Mouse (Mus musculus): ENCODE data around the gene Col4a3. TPM values are rescaled to one million over a fixed set of nuclear protein-coding genes. Genes with fewer than 3 reads are reported as not detected.

Gene Col4a3
- total RNA-seq, 2 experiments from 2014 or later = 3.3 to 3.7 TPM

- DNase-seq (ENCODE audit: low spot score) = no peak
- intact Hi-C loops (cut with DNase I) = no loop called here
Observed at GRCm38 (mm10) chr1:82603198-82603950, 16.7 kb downstream of the Col4a3 start.

GRCm38 (mm10) chr1:82605347-82605746 lies 18.6 kb downstream of the Col4a3 start:
- no peak for DNase-seq (ENCODE audit: low spot score)
- intact Hi-C loops (cut with DNase I) = no loop called here

DNA sequence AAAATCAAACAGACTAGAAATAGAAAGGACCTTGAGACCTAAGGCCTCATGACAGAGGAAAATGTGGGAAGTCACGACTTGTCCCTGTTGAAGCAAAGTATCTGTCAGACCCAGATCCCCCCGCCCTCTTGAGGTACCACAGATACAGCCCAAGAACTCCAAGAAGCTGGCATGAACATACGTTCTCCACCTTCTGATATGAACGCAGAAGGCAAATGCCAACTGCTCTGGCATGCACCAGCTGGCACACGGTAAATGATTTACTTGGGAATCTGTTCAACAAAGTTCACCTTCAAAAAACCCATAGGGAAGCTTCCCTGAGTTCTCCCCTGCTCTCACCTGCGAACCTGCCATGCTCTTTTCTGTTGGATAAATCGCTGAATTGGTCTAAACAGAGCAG lies 19.1 kb downstream of the Col4a3 start:
- DNase-seq (ENCODE audit: low spot score) = no peak
- intact Hi-C loops (cut with DNase I) = no loop called here

DNA sequence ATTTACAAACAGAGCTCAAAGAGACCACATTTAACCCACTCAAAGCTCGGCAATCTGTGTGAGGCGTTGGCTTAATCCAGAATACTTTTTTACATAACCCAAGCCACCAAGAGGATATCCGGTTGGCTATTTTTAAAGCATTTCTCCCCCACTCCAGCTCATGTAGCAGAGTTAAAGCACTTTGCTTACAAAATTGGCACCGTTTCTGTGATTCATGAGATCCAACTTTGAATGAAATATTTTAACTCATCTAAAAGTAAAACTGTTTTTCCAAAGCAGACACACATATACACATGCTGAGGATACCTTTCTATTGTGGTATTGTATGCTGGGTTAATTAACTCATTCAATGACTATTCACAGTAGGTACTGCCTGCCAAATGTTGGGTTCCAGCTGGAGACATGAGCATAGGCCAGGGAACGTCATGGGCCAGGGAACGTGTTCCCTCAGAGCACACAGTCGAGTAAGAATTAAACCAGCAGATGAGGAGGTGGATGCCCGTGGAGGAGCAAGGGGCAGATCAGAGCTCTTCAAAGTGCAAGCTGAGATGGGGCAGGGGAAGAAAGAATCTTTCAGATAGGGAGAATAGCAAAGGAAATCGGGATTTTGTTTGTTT lies 22.0 kb downstream of the Col4a3 start:
- DNase-seq (ENCODE audit: low spot score) = no peak
- intact Hi-C loops (cut with DNase I) = no loop called here

GRCm38 (mm10) chr1:82612061-82612660 lies 25.4 kb downstream of the Col4a3 start:
- intact Hi-C loops (cut with DNase I) = no loop called here
- no peak for DNase-seq (ENCODE audit: low spot score)

GRCm38 (mm10) chr1:82618001-82618400 lies 31.3 kb downstream of the Col4a3 start:
- no peak for DNase-seq (ENCODE audit: low spot score)

GRCm38 (mm10) chr1:82618592-82618991 lies 31.9 kb downstream of the Col4a3 start:
- DNase-seq (ENCODE audit: low spot score) = no peak
- intact Hi-C loops (cut with DNase I) = no loop called here

More at GRCm38 (mm10) chr1:82618001-82618400, 31.3 kb downstream of the Col4a3 start:
- intact Hi-C loops (cut with DNase I) = no loop called here

DNA sequence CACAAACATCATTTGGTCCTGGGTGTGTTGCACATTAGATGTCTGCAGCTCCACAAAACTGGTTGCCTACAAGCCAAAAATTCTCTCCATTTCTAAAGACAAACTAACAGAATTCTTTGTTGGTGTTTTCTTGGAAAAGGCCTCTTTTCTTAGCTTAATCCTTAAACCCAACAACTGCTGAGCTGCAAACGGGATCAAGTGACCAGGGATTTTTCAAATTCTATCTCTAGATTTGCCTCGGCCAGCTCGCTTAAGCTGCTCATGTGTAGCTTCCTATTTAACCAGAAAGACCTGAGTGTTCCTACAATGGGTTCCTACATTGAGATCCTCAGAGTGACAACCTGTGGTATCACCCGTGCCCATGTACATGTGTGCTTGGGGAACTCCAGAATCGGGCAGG lies 33.3 kb downstream of the Col4a3 start:
- intact Hi-C loops (cut with DNase I) = no loop called here
- no peak for DNase-seq (ENCODE audit: low spot score)

DNA sequence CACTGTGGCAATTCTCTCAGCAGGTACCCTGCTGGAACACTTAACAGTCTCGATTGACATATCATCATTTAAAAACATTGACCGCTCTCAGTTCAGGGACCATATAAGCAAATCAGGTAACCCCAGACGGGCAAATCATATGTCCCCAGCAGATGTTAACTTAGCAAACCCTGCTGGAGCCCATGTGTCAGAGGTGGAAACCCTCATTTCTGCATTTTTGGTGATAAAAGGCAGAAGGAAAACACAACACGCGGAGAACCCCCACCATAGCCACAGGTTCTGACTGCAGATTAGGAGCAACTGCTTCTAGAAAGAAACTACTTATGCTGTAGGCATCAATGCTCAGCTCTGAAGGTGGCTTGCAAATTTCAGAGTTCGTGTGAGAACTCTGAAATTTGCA lies 38.2 kb downstream of the Col4a3 start:
- no peak for DNase-seq (ENCODE audit: low spot score)
- intact Hi-C loops (cut with DNase I) = no loop called here

DNA sequence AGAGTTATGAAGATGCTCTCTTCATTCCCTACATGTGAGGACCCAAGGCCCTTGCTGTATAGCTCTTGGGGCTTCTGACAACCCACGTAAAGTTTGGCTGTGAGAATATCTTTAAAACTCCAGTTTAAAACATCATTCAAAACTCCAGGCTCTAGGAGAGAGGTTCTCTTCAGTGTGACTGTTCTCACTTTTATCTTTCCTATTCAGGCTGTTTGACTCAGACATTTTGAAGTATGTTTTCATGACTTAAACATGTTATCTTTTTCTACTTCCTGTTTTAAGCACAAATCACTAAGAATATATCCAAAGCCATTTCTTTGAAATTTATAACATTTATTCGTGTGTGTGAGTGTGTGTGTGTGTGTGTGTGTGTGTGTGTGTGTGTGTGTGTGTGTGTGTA lies 38.8 kb downstream of the Col4a3 start:
- intact Hi-C loops (cut with DNase I) = no loop called here
- no peak for DNase-seq (ENCODE audit: low spot score)

GRCm38 (mm10) chr1:82627652-82628051 lies 40.9 kb downstream of the Col4a3 start:
- no peak for DNase-seq (ENCODE audit: low spot score)
- intact Hi-C loops (cut with DNase I) = no loop called here

DNA sequence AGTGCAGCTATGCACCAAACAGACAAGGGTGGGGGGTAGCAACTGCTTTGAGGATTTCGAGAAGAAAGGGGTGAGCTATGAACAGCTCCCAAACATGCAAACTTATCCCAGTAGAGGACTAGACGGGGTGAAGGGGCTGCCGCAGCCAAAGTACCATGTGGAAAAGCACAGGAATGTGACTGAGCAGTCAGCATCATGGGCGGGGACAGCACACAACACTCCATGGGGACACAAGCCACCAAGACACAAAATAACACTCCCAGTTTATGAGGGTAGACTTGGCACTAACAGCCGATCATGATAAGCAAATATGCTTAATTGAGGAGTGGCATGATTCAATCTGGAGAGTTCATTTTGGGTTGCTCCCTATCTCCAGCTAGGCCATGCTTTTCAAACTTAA lies 42.8 kb downstream of the Col4a3 start:
- DNase-seq (ENCODE audit: low spot score) = no peak
- intact Hi-C loops (cut with DNase I) = no loop called here

- intact Hi-C loops (cut with DNase I) = no loop called here
- DNase-seq (ENCODE audit: low spot score) = no peak
Observed at GRCm38 (mm10) chr1:82631169-82631792, 44.6 kb downstream of the Col4a3 start.

DNA sequence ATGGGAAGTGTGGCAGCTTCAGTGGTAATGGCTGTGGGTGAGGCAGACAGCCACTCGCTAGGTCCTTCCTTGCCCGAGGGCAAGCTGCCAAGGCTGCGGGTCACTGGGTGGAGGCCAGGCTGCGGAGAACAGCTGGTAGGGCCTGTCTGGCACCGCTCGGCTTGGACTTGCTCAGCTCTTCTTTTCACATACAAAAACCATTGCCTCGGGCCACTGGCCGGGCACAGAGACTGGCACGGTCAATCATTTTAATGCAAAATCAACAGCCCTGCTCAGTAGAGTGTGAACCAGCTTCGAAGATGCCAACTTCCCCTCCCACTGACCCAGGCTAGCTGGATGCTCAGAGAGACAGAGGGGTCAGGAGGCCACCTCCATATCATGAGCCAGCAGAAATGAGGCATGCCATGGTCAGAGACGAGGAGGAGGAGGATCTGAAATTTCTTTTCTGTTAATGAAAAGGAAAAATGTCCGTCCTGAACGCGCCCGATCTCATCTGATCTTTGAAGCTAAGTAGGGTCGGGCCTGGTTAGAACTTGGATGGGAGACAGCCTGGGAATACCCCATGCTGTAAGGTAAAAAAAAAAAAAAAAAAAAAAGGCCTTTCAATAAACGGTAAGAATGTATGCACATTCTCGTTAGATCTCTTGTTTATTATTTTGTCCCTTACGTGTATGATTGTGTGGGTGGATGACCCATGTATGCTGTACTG lies 48.0 kb downstream of the Col4a3 start:
- intact Hi-C loops (cut with DNase I) = no loop called here
- peak; percentile 33 for DNase-seq (ENCODE audit: low spot score)

DNA sequence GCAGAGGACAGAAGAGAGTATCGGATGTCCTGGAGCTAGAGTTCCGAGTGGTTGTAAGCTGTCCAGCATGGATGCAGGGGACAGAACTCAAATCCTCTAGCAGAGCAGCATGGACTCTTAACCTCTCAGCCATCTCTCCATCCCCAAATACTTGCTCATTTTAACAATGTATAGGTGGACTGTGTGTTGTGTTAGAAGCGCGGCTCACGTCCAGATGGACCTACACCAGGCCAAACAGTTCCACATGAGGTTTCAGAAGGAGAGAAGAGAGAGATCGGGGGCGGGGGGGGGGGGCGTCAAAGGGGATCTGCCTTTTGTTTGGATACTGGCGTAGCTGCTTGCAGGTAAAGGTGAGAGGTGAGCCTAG lies 48.5 kb downstream of the Col4a3 start:
- intact Hi-C loops (cut with DNase I) = no loop called here
- no peak for DNase-seq (ENCODE audit: low spot score)

DNA sequence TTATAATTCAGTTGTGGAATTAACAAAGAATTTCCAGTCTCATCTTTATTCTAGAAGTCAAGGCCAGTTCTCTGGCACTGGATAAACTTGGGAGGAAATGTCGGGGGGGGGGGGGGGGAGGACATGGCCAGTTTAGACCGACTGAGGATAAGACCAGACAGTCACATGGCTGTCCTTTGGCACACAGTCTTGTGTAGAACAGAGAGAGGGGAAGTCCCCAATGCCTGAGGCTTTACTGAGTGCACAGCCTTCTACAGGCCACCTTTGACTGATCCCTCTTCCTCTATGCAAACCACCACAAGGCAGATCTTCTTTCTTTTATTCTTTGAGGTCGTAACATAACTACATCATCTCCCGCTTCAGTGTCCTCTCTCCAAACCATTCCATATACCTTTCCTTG lies 49.6 kb downstream of the Col4a3 start:
- DNase-seq (ENCODE audit: low spot score) = no peak
- intact Hi-C loops (cut with DNase I) = no loop called here

DNA sequence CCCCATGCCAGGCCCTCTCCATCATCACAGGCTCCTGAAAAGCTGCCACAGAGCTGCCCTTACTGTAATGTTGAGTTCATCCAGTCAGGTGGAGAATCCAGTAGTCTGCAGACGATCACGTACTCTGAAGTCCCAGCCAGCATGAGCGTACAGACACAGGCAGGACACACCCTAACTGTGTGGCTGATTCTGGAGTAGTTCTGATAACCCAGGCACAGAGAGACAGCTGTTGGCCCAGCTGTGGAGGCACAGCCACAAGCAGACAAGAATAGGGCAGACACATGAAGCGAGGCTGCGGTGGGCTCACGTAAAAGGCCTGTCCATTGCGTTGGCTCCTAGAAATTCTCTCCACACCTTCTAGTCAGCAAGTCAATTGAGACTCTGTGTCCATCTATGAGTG lies 50.7 kb downstream of the Col4a3 start:
- intact Hi-C loops (cut with DNase I) = no loop called here

GRCm38 (mm10) chr1:82638428-82638827 lies 51.7 kb downstream of the Col4a3 start:
- no peak for DNase-seq (ENCODE audit: low spot score)

More for the DNA sequence above, 50.7 kb downstream of the Col4a3 start:
- no peak for DNase-seq (ENCODE audit: low spot score)

DNA sequence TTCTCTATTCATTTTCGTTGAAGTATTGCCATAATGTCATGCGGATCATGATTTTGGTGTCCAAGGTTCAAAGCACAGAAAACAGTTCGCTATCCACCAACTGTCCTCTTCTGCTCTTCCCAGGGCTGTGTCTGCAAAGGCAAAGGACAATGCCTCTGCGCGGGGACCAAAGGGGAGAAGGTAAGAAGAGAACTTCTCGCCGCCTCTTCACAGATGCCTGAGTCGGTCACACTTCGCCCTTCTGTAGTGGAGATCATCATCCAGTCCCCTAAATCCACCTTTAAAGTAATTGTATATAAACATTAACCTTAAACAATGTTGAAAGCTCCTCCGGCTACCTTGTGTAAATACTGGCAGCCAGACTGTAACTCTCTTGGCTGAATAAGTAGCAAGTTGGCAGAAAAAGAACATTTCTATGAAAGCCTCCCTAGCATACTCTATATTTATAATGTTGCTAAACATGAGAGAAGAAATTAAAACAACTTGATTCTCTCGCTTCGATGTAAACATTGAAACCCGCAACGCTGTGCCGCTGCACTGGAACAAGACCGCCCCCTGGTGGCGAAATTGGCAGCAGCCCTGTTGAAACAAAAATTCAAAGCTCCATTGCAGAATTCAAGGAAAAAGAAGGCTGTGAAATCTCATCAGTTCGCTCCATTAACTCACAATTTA lies 54.7 kb downstream of the Col4a3 start:
- DNase-seq (ENCODE audit: low spot score) = no peak
- intact Hi-C loops (cut with DNase I) = loop anchor here (1.0 kb wide), 1 partner anchor 69 kb away; no protein-coding TSS in a partner anchor

More at GRCm38 (mm10) chr1:82638428-82638827, 51.7 kb downstream of the Col4a3 start:
- intact Hi-C loops (cut with DNase I) = no loop called here

- intact Hi-C loops (cut with DNase I) = no loop called here
- DNase-seq (ENCODE audit: low spot score) = no peak
Observed at GRCm38 (mm10) chr1:82647989-82648388, 61.3 kb downstream of the Col4a3 start.
